ENCODE assay signal across 21 mouse cellular contexts in genomic region chr16:49936008-49936443, GRCm38 (mm10).
A peak's percentile ranks its signal among the peaks of the same experiment; 100 is the strongest.
DNase-seq lines count a peak whose midpoint lies in the region; ATAC-seq and TF ChIP-seq lines count a peak whose summit lies in the region.
"Had no signal": no experiment of that assay in that cellular context is flagged by ENCODE, and none has a peak within 500 bp of the region (broad histone marks: within the 10 kb centered on the region; RNA-seq: fewer than 3 reads in every experiment).

No protein-coding gene starts in this region.

- peaks cover 5 to 23% of the 10 kb centered on the region in 2 experiments for H3K36me3 ChIP-seq in CH12.LX (replicated peaks in 1 of 2; ENCODE audit: control insufficient read depth in 1 of 2, insufficient read depth in 1 of 2, low read length in 1 of 2)
- H3K36me3 ChIP-seq in stomach, postnatal 0 days (ENCODE audit: control insufficient read depth, insufficient read depth, low read length) = no peaks in the 10 kb centered on the region
- H3K36me3 ChIP-seq: embryonic facial prominence, embryonic 13.5 days; forebrain, embryonic 12.5 days; heart, embryonic 15.5 days; hindbrain, embryonic 13.5 days had no signal

- dilution Hi-C loops in CH12.LX (cut with MboI; ENCODE audit: extremely low pct_ligation_motif_present, extremely low pct_unique_long_range_greater_than_20kb, low sequenced_read_pairs) = no loop called here

- no peak for TF ChIP-seq POLR2A in CH12.LX (IDR thresholded peaks at IDR 0.05; ENCODE audit: low read depth, low read length)

- peak; percentile 16 for DNase-seq in A20 (ENCODE audit: low read depth, low spot score)
- DNase-seq in CH12.LX (ENCODE audit: extremely low read depth) = peak; percentile 85
- no peak for DNase-seq in stomach, postnatal 0 days (ENCODE audit: low spot score)
- no peak for DNase-seq in kidney, postnatal 36 days
- no peak for DNase-seq in lung, adult 18-20 months
- DNase-seq in adrenal gland, postnatal 36 days = no peak
- DNase-seq: adrenal gland, adult 8-10 months; cerebellum, adult 11-12 months; cerebellum, adult 9-10 months; cerebellum, postnatal 36 days; gastrocnemius, postnatal 10 days; heart, adult 2 months; heart, postnatal 14 days had no signal

- H3K27ac ChIP-seq in CH12.LX (ENCODE audit: insufficient read depth, low read depth) = peak overlapping the region; percentile 100
- H3K27ac ChIP-seq in stomach, postnatal 0 days (replicated peaks) = no peak overlapping the region
- H3K27ac ChIP-seq: embryonic facial prominence, embryonic 13.5 days; forebrain, embryonic 12.5 days; heart, adult 2 months; heart, embryonic 15.5 days; hindbrain, embryonic 13.5 days; hindbrain, postnatal 0 days had no signal

- peak; percentile 75 for ATAC-seq in inflammation-experienced regulatory T-cells, adult 6 months
- peak; percentile 71 for ATAC-seq in stomach, postnatal 0 days (ENCODE audit: low FRiP score, low TSS enrichment)
- ATAC-seq: Patski had no signal

- TF ChIP-seq RAD21 in CH12.LX (IDR thresholded peaks at IDR 0.05; ENCODE audit: low read depth, low read length) = no peak; the same call in none of the 2 replicates

- H3K4me3 ChIP-seq in CH12.LX (replicated peaks in 1 of 3; ENCODE audit: low read depth in 2 of 3, low read length in 2 of 3, poor library complexity in 1 of 3) = no peak overlapping the region
- no peak overlapping the region for H3K4me3 ChIP-seq in stomach, postnatal 0 days (ENCODE audit: low read depth, low read length)
- H3K4me3 ChIP-seq: embryonic facial prominence, embryonic 13.5 days; forebrain, embryonic 12.5 days; heart, adult 2 months; heart, embryonic 15.5 days; hindbrain, embryonic 13.5 days had no signal

- H3K9me3 ChIP-seq in CH12.LX (replicated peaks; ENCODE audit: low read length) = peaks cover 8% of the 10 kb centered on the region
- no peaks in the 10 kb centered on the region for H3K9me3 ChIP-seq in stomach, postnatal 0 days (ENCODE audit: control insufficient read depth, low read length)
- H3K9me3 ChIP-seq: embryonic facial prominence, embryonic 13.5 days; forebrain, embryonic 12.5 days; heart, embryonic 15.5 days had no signal

- no peaks in the 10 kb centered on the region for H3K27me3 ChIP-seq in CH12.LX (replicated peaks)
- no peaks in the 10 kb centered on the region for H3K27me3 ChIP-seq in stomach, postnatal 0 days (ENCODE audit: control insufficient read depth, insufficient read depth, low read length)
- H3K27me3 ChIP-seq: embryonic facial prominence, embryonic 13.5 days; forebrain, embryonic 12.5 days; heart, embryonic 15.5 days; hindbrain, embryonic 13.5 days; Patski had no signal

- H3K9ac ChIP-seq in CH12.LX (ENCODE audit: insufficient read depth, low read depth) = peak overlapping the region; percentile 78
- no peak overlapping the region for H3K9ac ChIP-seq in stomach, postnatal 0 days (ENCODE audit: low read length)
- H3K9ac ChIP-seq: embryonic facial prominence, embryonic 13.5 days; forebrain, embryonic 12.5 days; heart, embryonic 15.5 days; hindbrain, embryonic 13.5 days had no signal

- H3K4me1 ChIP-seq in CH12.LX (ENCODE audit: control insufficient read depth in 1 of 2, insufficient read depth in 2 of 2) = peaks cover 34 to 74% of the 10 kb centered on the region in 2 experiments
- no peaks in the 10 kb centered on the region for H3K4me1 ChIP-seq in stomach, postnatal 0 days (replicated peaks; ENCODE audit: control insufficient read depth, insufficient read depth)
- H3K4me1 ChIP-seq: embryonic facial prominence, embryonic 13.5 days had no signal

- peak overlapping the region; percentile 64; the same call in 1 of the 2 replicates for H3K4me2 ChIP-seq in CH12.LX (ENCODE audit: insufficient read depth, low read depth, poor library complexity, severe bottlenecking)
- H3K4me2 ChIP-seq in stomach, postnatal 0 days (replicated peaks; ENCODE audit: low read depth) = no peak overlapping the region
- H3K4me2 ChIP-seq: embryonic facial prominence, embryonic 13.5 days; forebrain, embryonic 12.5 days; heart, embryonic 11.5 days; heart, embryonic 15.5 days; hindbrain, embryonic 13.5 days had no signal

- WGBS in stomach, postnatal 0 days = 77% methylated on average over 6 of the region's 6 CpGs

- in situ Hi-C loops in CH12.LX (cut with MboI; ENCODE audit: low pct_ligation_motif_present, low pct_unique_long_range_greater_than_20kb, low sequenced_read_pairs) = no loop called here

- H3K79me2 ChIP-seq in CH12.LX (replicated peaks; ENCODE audit: control insufficient read depth, extremely low read depth, insufficient read depth, poor library complexity, severe bottlenecking) = peaks cover 31% of the 10 kb centered on the region

- no peak for TF ChIP-seq CTCF in CH12.LX (conservative IDR thresholded peaks at IDR 0.05 in 1 of 2, IDR thresholded peaks at IDR 0.05 in 1 of 2; ENCODE audit: low read depth in 2 of 2, low read length in 2 of 2)
- TF ChIP-seq CTCF in stomach, postnatal 0 days (IDR thresholded peaks at IDR 0.05; ENCODE audit: low read depth) = no peak

- TF ChIP-seq EP300 in CH12.LX (IDR thresholded peaks at IDR 0.05; ENCODE audit: low read length) = peak; percentile 76
- TF ChIP-seq EP300 in stomach, postnatal 0 days (optimal IDR thresholded peaks at IDR 0.05) = no peak

TF ChIP-seq in CH12.LX, 34 proteins besides CTCF, POLR2A, EP300 and RAD21:
- TF ChIP-seq MXI1 (IDR thresholded peaks at IDR 0.05; ENCODE audit: low read depth, low read length) = peak; percentile 74
- no peak; the same call in none of the 2 replicates for TF ChIP-seq NELFE (IDR thresholded peaks at IDR 0.05; ENCODE audit: low read depth, low read length)
- TF ChIP-seq ZNF384 (IDR thresholded peaks at IDR 0.05; ENCODE audit: low read depth, low read length) = 0 out of 2 replicates have a peak, but pooled peaks have one; percentile 17
- no peak; the same call in 1 of the 2 replicates for TF ChIP-seq CHD2 (IDR thresholded peaks at IDR 0.05; ENCODE audit: low read length)
- peak; percentile 93; the same call in 1 of the 2 replicates for TF ChIP-seq CHD1 (IDR thresholded peaks at IDR 0.05; ENCODE audit: low read depth, low read length)
- TF ChIP-seq MAZ (IDR thresholded peaks at IDR 0.05; ENCODE audit: low read depth, low read length) = peak; percentile 57; the same call in 1 of the 2 replicates
- TF ChIP-seq ZC3H11A (IDR thresholded peaks at IDR 0.05; ENCODE audit: low read depth, low read length) = no peak
- TF ChIP-seq TBP (conservative IDR thresholded peaks at IDR 0.05; ENCODE audit: low read depth, low read length) = peak; percentile 58
- peak; percentile 84 for TF ChIP-seq JUND (conservative IDR thresholded peaks at IDR 0.05; ENCODE audit: low read depth, low read length)
- TF ChIP-seq E2F4 (IDR thresholded peaks at IDR 0.05; ENCODE audit: insufficient replicate concordance, low read depth, low read length) = 0 out of 2 replicates have a peak, but pooled peaks have one; percentile 21
- TF ChIP-seq HCFC1 (IDR thresholded peaks at IDR 0.05; ENCODE audit: low read depth, low read length) = peak; percentile 50
- TF ChIP-seq BHLHE40 (IDR thresholded peaks at IDR 0.05; ENCODE audit: low read depth, low read length) = peak; percentile 74
- no peak for TF ChIP-seq PAX5 (IDR thresholded peaks at IDR 0.05; ENCODE audit: low read length)
- TF ChIP-seq ELF1 (IDR thresholded peaks at IDR 0.05; ENCODE audit: low read depth, low read length) = peak; percentile 81
- peak; percentile 41 for TF ChIP-seq TCF12 (IDR thresholded peaks at IDR 0.05; ENCODE audit: low read depth, low read length)
- TF ChIP-seq RCOR1 (conservative IDR thresholded peaks at IDR 0.05; ENCODE audit: low read depth, low read length) = peak; percentile 69; the same call in 1 of the 2 replicates
- TF ChIP-seq MAX (IDR thresholded peaks at IDR 0.05; ENCODE audit: low read length) = peak; percentile 79
- TF ChIP-seq IRF4 (IDR thresholded peaks at IDR 0.05; ENCODE audit: low read depth, low read length) = peak; percentile 19; the same call in 1 of the 2 replicates
- peak; percentile 82 for TF ChIP-seq MYC (IDR thresholded peaks at IDR 0.05; ENCODE audit: low read depth, low read length)
- 0 out of 2 replicates have a peak, but pooled peaks have one; percentile 62 for TF ChIP-seq UBTF (IDR thresholded peaks at IDR 0.05; ENCODE audit: low read depth, low read length)
- TF ChIP-seq SMC3 (IDR thresholded peaks at IDR 0.05; ENCODE audit: low read depth, low read length) = peak; percentile 10; the same call in 1 of the 2 replicates
- peak; percentile 77; the same call in 1 of the 2 replicates for TF ChIP-seq JUN (IDR thresholded peaks at IDR 0.05; ENCODE audit: insufficient read depth, low read depth, low read length)
- TF ChIP-seq GABPA (IDR thresholded peaks at IDR 0.05; ENCODE audit: insufficient replicate concordance, low read depth, low read length) = no peak
- no peak for TF ChIP-seq USF2 (conservative IDR thresholded peaks at IDR 0.05; ENCODE audit: low read depth, low read length)
- TF ChIP-seq MEF2A (IDR thresholded peaks at IDR 0.05; ENCODE audit: borderline replicate concordance, low read depth, low read length) = peak; percentile 72; the same call in 1 of the 2 replicates
- 0 out of 2 replicates have a peak, but pooled peaks have one; percentile 42 for TF ChIP-seq POLR2AphosphoS2 (IDR thresholded peaks at IDR 0.05; ENCODE audit: low read depth, low read length)
- TF ChIP-seq USF1 (IDR thresholded peaks at IDR 0.05; ENCODE audit: low read depth, low read length) = no peak
- TF ChIP-seq ZMIZ1 (IDR thresholded peaks at IDR 0.05; ENCODE audit: low read depth, low read length) = no peak
- TF ChIP-seq ETS1 (conservative IDR thresholded peaks at IDR 0.05; ENCODE audit: low read depth, low read length) = peak; percentile 79
- peak; percentile 5; the same call in 1 of the 2 replicates for TF ChIP-seq MAFK (IDR thresholded peaks at IDR 0.05; ENCODE audit: insufficient replicate concordance, low read length)
- TF ChIP-seq ZKSCAN1 (IDR thresholded peaks at IDR 0.05; ENCODE audit: borderline replicate concordance, low read depth, low read length) = no peak
- no peak for TF ChIP-seq NRF1 (IDR thresholded peaks at IDR 0.05; ENCODE audit: low read depth, low read length)
- TF ChIP-seq KAT2A (IDR thresholded peaks at IDR 0.05; ENCODE audit: insufficient replicate concordance, low read length) = no peak
- peak; percentile 87 for TF ChIP-seq SIN3A (IDR thresholded peaks at IDR 0.05; ENCODE audit: low read length)
TF ChIP-seq in CH12.LX: peak in this region for 23.

Comparison
In these comparisons a context has a peak if more than half of its experiments do, and no peak if none do; other contexts are left out.
1. DNase-seq: peak in A20 (single experiment) and CH12.LX (single experiment); none in stomach, postnatal 0 days (single experiment), kidney, postnatal 36 days (0 of 2), lung, adult 18-20 months (0 of 2) and adrenal gland, postnatal 36 days (0 of 2).